Mouse (Mus musculus): Measurements from ENCODE around the gene Ovca2. TPM values are rescaled to one million over a fixed set of nuclear protein-coding genes. Genes with fewer than 3 reads are reported as not detected.

The Ovca2 gene
- polyA plus RNA-seq, 1 experiment from 2014 or later, result 19.7 TPM

DNA sequence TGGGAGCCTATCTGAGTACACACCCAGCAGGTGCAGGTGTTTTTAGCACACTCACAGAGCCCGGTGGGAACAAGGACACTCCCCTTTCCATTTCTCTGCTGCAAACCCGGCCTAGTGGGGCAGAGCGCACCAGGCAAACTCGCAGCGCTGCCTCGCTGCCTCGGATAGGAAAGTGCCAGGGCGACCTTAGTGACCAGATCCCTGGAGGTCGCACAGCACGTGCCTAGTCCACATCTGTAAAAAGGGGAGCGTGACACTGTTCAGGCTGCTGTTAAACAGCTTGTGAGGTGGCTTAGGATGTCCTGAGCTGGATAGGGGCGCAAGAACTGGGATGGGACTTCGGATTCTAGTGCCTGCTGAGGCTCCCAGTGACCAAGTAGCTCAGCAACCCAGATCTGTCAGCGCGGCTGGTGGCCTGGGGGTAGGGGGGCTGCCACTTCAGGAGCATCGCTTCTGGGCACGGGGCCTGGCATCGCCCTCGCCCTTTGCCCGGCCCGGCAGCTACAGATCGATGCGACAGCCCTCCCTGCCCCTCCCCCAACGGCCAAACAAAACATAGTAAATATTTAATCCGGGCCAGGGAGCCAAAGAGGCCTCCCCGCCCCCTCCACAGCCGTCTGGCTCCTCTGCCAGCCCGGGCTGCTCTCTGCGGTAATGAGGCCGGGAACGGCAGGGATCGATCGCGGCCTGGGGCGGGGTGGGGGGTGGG, 34.9 kb upstream of the Ovca2 start:
- no peak for ATAC-seq (ENCODE audit: insufficient number of reproducible peaks, insufficient read depth, low FRiP score, low read depth)
- peak overlapping the region; percentile 25 to 30; a peak in 3 of 4 replicates for H3K4me3 ChIP-seq (ENCODE audit: control insufficient read depth in 1 of 2, insufficient read depth in 1 of 2, low read depth in 1 of 2, low read length in 2 of 2)
- no peaks in the 10 kb centered on the region for H3K9me3 ChIP-seq (ENCODE audit: control insufficient read depth, low read length)
- peak overlapping the region; percentile 54 to 99 for H3K27ac ChIP-seq (replicated peaks in 1 of 2; ENCODE audit: control insufficient read depth in 1 of 2, insufficient read depth in 1 of 2, low read depth in 2 of 2, low read length in 2 of 2)
- H3K27me3 ChIP-seq (ENCODE audit: control insufficient read depth, insufficient read depth, low read length), result no peaks in the 10 kb centered on the region
- peak overlapping the region; percentile 65 for H3K9ac ChIP-seq (ENCODE audit: low read length)
- WGBS, result 8% methylated on average over 35 of the region's 35 CpGs
- no peaks in the 10 kb centered on the region for H3K36me3 ChIP-seq (ENCODE audit: control insufficient read depth, insufficient read depth, low read length)
- H3K4me2 ChIP-seq (ENCODE audit: low read length), result peak overlapping the region; percentile 67
- peaks cover 37 to 70% of the 10 kb centered on the region in 2 experiments for H3K4me1 ChIP-seq (ENCODE audit: control insufficient read depth in 2 of 2, insufficient read depth in 2 of 2, low read length in 2 of 2)

DNA sequence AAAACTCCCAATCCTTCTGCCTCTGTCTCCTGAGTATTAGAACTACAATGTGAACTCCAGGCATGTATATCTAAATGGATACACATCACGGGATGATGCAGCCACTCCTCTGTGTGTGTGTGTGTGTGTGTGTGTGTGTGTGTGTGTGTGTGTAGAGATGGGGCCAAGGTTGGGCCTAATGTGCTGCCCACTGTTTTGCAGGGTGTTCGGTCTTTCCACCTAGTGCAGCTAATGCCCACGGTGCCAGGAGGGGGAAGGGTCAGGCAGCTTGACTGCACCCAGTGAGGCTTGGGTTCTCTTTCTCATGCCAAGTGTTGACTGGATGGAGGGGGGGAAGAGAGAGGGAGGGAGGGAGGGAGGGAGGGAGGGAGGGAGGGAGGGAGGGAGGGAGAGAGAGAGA, 34.2 kb upstream of the Ovca2 start:
- Histone ChIP-seq H3K27me3 (ENCODE audit: control insufficient read depth, insufficient read depth, low read length) (no peaks in the 10 kb centered on the region), H3K4me3 (ENCODE audit: control insufficient read depth in 1 of 2, insufficient read depth in 1 of 2, low read depth in 1 of 2, low read length in 2 of 2) (no peak overlapping the region), H3K4me2 (ENCODE audit: low read length) (peak overlapping the region; percentile 47), H3K9ac (ENCODE audit: low read length) (peak overlapping the region; percentile 64; the same call in 1 of the 2 replicates), H3K36me3 (ENCODE audit: control insufficient read depth, insufficient read depth, low read length) (no peaks in the 10 kb centered on the region), H3K9me3 (ENCODE audit: control insufficient read depth, low read length) (no peaks in the 10 kb centered on the region), H3K27ac (replicated peaks in 1 of 2; ENCODE audit: control insufficient read depth in 1 of 2, insufficient read depth in 1 of 2, low read depth in 2 of 2, low read length in 2 of 2) (peak overlapping the region; percentile 89 to 99), H3K4me1 (ENCODE audit: control insufficient read depth in 2 of 2, insufficient read depth in 2 of 2, low read length in 2 of 2) (peaks cover 37 to 73% of the 10 kb centered on the region in 2 experiments)
- no peak for ATAC-seq (ENCODE audit: insufficient number of reproducible peaks, insufficient read depth, low FRiP score, low read depth)
- WGBS, result 41% methylated on average over 3 of the region's 3 CpGs

DNA sequence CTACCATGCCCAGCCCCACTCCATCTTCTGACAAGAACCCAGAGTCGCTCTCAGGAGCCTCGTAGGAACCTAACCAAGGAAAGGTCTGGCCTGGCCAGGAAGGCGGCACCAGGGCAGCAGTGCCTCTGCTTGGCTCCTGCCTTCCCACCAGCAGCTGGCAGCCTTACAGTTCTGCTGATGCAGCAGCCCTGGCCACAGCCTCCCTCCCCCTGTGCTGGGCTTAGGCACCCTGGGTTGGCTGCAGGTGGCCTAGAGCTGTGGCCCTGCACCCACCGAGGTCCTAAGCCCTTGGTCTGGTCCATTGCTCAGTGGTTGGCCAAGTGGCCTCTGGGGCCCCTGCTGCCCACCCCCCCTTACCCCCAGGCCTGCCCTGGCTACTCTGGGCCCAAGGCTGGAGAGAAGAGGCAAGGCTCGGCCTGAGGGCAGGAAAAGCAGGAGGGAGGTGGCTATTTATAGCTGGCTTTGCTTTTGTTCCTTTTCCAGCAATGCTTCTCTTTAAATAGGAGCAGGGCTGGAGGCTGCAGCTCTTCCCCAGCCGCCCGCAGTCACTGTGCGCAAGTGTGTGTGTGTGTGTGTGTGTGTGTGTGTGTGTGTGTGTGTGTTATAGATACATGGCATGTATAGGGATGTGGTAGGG, 33.5 kb upstream of the Ovca2 start:
- peak overlapping the region; percentile 47 for H3K4me2 ChIP-seq (ENCODE audit: low read length)
- 30% methylated on average over 8 of the region's 8 CpGs for WGBS
- peak overlapping the region; percentile 64 for H3K9ac ChIP-seq (ENCODE audit: low read length)
- peaks cover 37 to 73% of the 10 kb centered on the region in 2 experiments for H3K4me1 ChIP-seq (ENCODE audit: control insufficient read depth in 2 of 2, insufficient read depth in 2 of 2, low read length in 2 of 2)
- peak overlapping the region; percentile 89 to 99 for H3K27ac ChIP-seq (replicated peaks in 1 of 2; ENCODE audit: control insufficient read depth in 1 of 2, insufficient read depth in 1 of 2, low read depth in 2 of 2, low read length in 2 of 2)
- H3K4me3 ChIP-seq (ENCODE audit: control insufficient read depth in 1 of 2, insufficient read depth in 1 of 2, low read depth in 1 of 2, low read length in 2 of 2), result no peak overlapping the region
- no peaks in the 10 kb centered on the region for H3K9me3 ChIP-seq (ENCODE audit: control insufficient read depth, low read length)
- peak; percentile 66 for ATAC-seq (ENCODE audit: insufficient number of reproducible peaks, insufficient read depth, low FRiP score, low read depth)
- H3K27me3 ChIP-seq (ENCODE audit: control insufficient read depth, insufficient read depth, low read length), result no peaks in the 10 kb centered on the region
- H3K36me3 ChIP-seq (ENCODE audit: control insufficient read depth, insufficient read depth, low read length), result no peaks in the 10 kb centered on the region

DNA sequence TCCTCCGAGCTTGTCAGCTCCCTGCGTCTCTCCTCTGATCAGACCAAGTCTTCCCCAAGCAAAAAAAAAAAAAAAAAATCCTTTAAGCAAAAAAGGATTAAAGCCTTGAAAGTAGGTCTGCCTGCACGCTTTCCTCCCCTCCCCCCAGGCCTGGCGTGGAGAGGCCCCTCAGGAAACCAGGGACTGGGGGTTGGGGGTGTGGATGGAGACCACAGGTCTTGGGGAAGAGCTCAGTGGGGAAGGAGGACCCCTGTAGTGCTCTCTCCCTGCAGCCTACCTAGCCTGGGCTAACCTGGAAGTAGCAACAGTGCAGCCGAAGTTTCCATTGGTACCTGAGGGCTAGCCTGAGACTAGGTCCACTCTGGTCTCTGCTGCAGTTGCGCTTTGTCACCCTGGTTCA, 32.1 kb upstream of the Ovca2 start:
- no peaks in the 10 kb centered on the region for H3K27me3 ChIP-seq (ENCODE audit: control insufficient read depth, insufficient read depth, low read length)
- peaks cover 33 to 67% of the 10 kb centered on the region in 2 experiments for H3K4me1 ChIP-seq (ENCODE audit: control insufficient read depth in 2 of 2, insufficient read depth in 2 of 2, low read length in 2 of 2)
- 73% methylated on average over 6 of the region's 6 CpGs for WGBS
- no peaks in the 10 kb centered on the region for H3K36me3 ChIP-seq (ENCODE audit: control insufficient read depth, insufficient read depth, low read length)
- no peak overlapping the region for H3K4me3 ChIP-seq (ENCODE audit: control insufficient read depth in 1 of 2, insufficient read depth in 1 of 2, low read depth in 1 of 2, low read length in 2 of 2)
- peak overlapping the region in 1 of 2 experiments; percentile 99; a peak in 2 of 4 replicates for H3K27ac ChIP-seq (replicated peaks in 1 of 2; ENCODE audit: control insufficient read depth in 1 of 2, insufficient read depth in 1 of 2, low read depth in 2 of 2, low read length in 2 of 2)
- ATAC-seq (ENCODE audit: insufficient number of reproducible peaks, insufficient read depth, low FRiP score, low read depth), result no peak
- no peak overlapping the region for H3K4me2 ChIP-seq (ENCODE audit: low read length)
- no peaks in the 10 kb centered on the region for H3K9me3 ChIP-seq (ENCODE audit: control insufficient read depth, low read length)
- no peak overlapping the region for H3K9ac ChIP-seq (ENCODE audit: low read length)

DNA sequence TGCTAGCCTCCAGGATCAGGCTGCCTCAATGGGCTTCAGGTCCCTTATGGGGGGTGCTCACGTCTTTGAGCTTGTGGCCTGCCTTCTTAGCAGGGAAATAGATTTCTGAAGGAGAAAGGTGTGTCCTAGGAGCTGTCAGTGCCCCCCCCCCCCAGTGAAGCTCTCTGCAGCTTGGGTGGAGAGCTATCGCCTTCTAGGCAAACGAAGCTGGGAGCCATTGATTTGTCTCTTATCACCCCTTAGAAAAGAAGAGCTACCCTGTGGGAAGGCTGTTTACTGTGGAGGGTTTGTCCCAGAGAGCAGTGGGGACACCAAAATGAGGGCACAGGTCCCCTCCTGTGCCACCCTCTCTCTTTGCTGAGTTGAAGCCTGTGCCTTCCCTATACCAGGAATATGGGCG, 31.5 kb upstream of the Ovca2 start:
- Histone ChIP-seq H3K27me3 (ENCODE audit: control insufficient read depth, insufficient read depth, low read length) (no peaks in the 10 kb centered on the region), H3K9me3 (ENCODE audit: control insufficient read depth, low read length) (no peaks in the 10 kb centered on the region), H3K4me3 (ENCODE audit: control insufficient read depth in 1 of 2, insufficient read depth in 1 of 2, low read depth in 1 of 2, low read length in 2 of 2) (no peak overlapping the region), H3K4me2 (ENCODE audit: low read length) (no peak overlapping the region), H3K36me3 (ENCODE audit: control insufficient read depth, insufficient read depth, low read length) (no peaks in the 10 kb centered on the region), H3K4me1 (ENCODE audit: control insufficient read depth in 2 of 2, insufficient read depth in 2 of 2, low read length in 2 of 2) (peaks cover 28 to 61% of the 10 kb centered on the region in 2 experiments), H3K9ac (ENCODE audit: low read length) (0 out of 2 replicates have a peak overlapping the region, but pooled peaks have one; percentile 5), H3K27ac (replicated peaks in 1 of 2; ENCODE audit: control insufficient read depth in 1 of 2, insufficient read depth in 1 of 2, low read depth in 2 of 2, low read length in 2 of 2) (0 out of 4 replicates have a peak overlapping the region, but pooled peaks of 1 of the 2 experiments have one; percentile 41)
- no peak for ATAC-seq (ENCODE audit: insufficient number of reproducible peaks, insufficient read depth, low FRiP score, low read depth)
- 79% methylated on average over 4 of the region's 4 CpGs for WGBS

DNA sequence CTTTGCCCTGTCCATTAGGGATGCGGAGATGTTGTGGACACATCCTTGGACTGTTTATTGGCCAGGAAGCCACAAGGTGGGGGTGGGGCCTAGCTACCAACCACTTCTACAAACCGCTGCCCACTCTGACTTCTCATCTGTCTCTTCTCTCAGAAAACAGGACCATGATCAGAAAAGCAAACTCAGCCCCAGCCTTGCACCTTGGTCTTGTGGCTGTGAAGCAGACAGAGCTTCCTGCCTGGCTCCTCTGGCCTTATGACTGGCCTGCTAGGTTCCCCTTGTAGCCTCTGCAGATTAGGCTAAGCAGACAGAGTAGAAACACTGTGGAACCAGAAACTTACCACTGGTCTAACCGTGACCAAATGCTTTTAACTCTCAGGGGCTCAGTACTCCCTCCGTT, 30.7 kb upstream of the Ovca2 start:
- Histone ChIP-seq H3K4me3 (ENCODE audit: control insufficient read depth in 1 of 2, insufficient read depth in 1 of 2, low read depth in 1 of 2, low read length in 2 of 2) (no peak overlapping the region), H3K27ac (replicated peaks in 1 of 2; ENCODE audit: control insufficient read depth in 1 of 2, insufficient read depth in 1 of 2, low read depth in 2 of 2, low read length in 2 of 2) (peak overlapping the region; percentile 16 to 41; a peak in 1 of 4 replicates)
- WGBS, result 75% methylated on average over 4 of the region's 4 CpGs

DNA sequence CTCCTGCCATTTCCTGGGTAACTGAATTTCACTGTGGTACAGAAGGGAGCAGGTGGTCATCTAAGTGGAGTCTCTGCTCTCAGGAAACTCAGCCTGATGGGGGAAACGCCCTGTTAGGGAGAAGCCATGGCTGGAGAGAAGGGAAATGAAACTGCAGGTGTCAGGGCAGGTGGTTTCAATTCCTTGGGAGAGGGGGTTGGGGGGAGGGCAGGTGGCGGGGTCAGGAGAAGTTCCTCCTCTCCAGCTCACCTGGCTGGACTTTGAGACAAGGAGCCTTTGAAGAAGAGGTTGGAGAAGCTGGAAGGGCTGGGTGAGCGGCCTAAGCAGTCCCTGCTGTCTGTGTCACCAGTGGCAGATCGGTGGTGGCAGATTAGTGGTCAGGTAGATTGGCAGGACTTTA, 27.7 kb upstream of the Ovca2 start:
- no peaks in the 10 kb centered on the region for H3K9me3 ChIP-seq (ENCODE audit: control insufficient read depth, low read length)
- no peak overlapping the region for H3K4me2 ChIP-seq (ENCODE audit: low read length)
- ATAC-seq (ENCODE audit: insufficient number of reproducible peaks, insufficient read depth, low FRiP score, low read depth), result no peak
- no peak overlapping the region for H3K9ac ChIP-seq (ENCODE audit: low read length)
- H3K27ac ChIP-seq (replicated peaks in 1 of 2; ENCODE audit: control insufficient read depth in 1 of 2, insufficient read depth in 1 of 2, low read depth in 2 of 2, low read length in 2 of 2), result no peak overlapping the region
- H3K4me3 ChIP-seq (ENCODE audit: control insufficient read depth in 1 of 2, insufficient read depth in 1 of 2, low read depth in 1 of 2, low read length in 2 of 2), result no peak overlapping the region
- H3K36me3 ChIP-seq (ENCODE audit: control insufficient read depth, insufficient read depth, low read length), result no peaks in the 10 kb centered on the region
- H3K4me1 ChIP-seq (ENCODE audit: control insufficient read depth in 2 of 2, insufficient read depth in 2 of 2, low read length in 2 of 2), result peaks cover 27 to 57% of the 10 kb centered on the region in 2 experiments
- H3K27me3 ChIP-seq (ENCODE audit: control insufficient read depth, insufficient read depth, low read length), result no peaks in the 10 kb centered on the region
- WGBS, result 92% methylated on average over 4 of the region's 4 CpGs

More for the DNA sequence above, 30.7 kb upstream of the Ovca2 start:
- Histone ChIP-seq H3K4me1 (ENCODE audit: control insufficient read depth in 2 of 2, insufficient read depth in 2 of 2, low read length in 2 of 2) (peaks cover 30 to 61% of the 10 kb centered on the region in 2 experiments), H3K4me2 (ENCODE audit: low read length) (no peak overlapping the region), H3K9me3 (ENCODE audit: control insufficient read depth, low read length) (no peaks in the 10 kb centered on the region), H3K27me3 (ENCODE audit: control insufficient read depth, insufficient read depth, low read length) (no peaks in the 10 kb centered on the region), H3K36me3 (ENCODE audit: control insufficient read depth, insufficient read depth, low read length) (no peaks in the 10 kb centered on the region), H3K9ac (ENCODE audit: low read length) (0 out of 2 replicates have a peak overlapping the region, but pooled peaks have one; percentile 5)
- ATAC-seq (ENCODE audit: insufficient number of reproducible peaks, insufficient read depth, low FRiP score, low read depth), result no peak
